Mouse (Mus musculus): ENCODE measurements at regions not wholly inside any gene's neighbourhood (a gene's known extent, or its start where the extent isn't known, plus 50 kb on each side); places are given as distances from the start of the nearest gene placed in this dataset.

DNA sequence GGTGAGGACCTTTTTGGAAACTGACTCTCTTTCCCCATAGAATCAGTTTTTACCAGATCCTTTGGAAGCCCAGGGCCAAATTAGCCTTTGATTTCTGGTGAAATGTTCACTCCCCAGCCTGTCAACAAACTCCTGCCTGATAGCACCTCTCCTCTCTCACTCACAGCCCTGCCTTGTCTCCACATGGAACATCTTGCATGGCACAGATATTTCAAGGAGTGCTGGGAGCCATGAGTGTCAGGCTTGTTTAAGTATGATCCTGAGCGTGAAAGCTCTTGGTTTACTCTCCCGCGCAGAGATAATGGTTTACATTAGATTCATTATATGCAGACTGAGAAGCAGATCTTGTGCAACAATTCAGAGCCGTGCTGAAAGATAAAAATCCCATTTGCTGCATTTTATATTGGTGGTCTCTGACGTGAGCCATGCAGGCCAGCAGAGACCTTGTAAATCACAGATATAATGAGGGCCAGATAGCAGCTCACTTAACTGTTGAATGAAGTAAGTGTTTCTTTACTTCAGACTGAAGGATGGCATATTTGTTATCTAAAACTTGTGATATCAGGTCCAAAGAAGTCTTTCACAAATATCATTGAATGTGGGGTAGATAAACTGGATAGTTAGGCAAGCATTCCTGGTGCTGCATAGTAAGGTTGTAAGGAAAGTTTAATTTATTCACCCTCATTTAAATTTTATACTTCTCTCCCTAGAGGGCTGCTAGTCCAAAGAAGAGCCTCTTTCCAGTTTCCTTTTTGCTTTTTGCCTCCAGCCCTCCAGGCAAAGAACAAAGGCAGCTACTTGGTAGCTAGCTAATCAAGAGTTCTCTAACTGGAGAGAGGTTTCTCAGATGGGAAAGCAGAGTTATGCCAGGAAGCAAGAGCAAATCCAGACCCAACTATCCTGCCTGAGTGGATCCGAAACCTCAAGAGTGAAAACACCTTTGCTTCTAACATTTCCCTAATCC, 81.8 kb downstream of the Tbx18 start:
- DNase-seq = no peak

DNA sequence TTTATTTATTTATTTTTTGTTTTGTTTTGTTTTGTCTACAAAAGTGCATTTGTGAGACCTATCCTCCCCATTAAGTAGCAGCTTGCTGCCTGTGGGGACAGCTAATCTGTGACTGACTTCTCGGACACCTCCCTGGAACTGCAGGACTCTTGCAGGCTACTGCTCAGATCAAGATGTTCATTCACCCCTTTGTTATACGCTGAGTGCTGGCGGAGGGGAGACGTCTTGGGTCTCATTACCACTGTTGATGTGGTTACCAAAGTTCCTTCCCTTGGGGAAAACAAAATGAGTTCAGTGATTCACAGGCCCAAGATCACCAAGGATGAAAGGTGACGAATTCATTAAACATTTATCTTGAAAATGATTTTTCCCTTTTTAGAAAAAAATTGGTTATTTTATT, 82.7 kb downstream of the Tbx18 start:
- no peak for DNase-seq

DNA sequence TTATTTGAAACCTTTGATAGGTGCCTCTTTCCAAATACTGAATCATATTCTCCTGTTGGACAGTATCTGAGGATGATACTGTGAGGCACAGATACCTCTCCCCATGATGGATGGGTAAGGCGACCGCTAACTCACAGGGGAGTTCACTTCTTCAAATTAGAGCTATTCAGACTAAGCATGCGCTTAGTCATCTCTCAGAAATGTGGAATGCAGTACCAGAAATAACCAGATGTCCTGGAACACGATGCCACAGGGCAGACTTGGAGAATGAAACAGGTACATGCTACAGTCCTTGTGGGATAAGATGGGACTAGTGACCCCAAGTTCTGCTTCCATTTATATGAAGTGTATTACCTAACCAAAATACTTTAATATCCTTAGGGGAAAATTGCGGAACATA, 86.0 kb downstream of the Tbx18 start:
- DNase-seq = no peak

DNA sequence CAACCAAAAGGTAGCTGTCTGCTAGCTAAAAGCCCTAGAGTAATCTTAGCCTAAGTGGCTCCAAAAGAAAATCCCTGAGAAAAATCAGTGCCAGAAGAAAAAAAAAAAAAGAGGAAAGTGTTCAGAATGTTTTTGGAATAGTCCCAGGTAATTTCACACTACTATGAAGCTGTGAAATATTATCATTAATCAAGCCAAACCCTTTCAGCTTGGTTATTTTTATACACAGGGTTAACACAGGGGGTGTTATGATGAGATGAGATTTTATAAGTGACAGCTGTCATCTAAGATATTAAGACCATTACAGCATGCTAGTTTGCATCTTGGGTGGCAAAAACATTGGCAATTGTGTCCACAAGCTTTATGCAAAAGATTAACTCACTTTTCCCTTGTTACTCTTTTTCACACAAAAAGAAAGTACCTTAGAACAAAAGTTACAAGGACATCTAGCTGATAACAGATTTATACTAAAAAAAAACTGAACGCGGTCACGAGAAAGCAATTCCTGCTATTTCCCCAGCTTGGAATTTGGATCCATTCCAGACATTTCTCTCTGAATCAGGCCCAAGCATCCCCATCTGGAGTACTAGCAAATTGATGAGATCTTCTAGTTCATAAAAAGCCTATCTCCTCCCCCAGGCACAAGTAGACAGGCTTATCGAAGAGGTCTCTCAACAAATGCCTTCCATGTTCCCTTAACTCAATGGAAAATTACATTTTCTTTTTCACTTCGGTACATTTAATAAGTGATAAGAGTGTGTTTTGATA, 97.0 kb downstream of the Tbx18 start:
- DNase-seq = no peak

DNA sequence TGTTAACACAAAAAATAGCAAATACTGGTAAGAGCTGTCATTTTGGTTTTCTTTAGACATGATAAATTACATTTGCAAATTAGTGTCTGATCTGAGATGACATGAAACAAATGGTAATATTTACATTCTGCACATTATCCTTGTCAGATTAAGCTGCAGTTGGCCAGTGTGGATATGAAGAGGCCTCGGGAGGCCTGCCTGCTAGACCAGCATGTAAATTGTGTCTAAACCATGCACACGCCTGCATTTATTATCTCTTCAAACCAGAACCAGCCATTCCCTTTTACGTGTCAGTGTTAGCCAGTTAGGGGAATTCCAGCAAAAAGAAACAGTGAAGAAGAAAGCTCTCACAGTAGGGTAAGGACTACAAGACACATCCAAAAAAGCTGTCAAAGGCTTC, 104.6 kb downstream of the Tbx18 start:
- no peak for DNase-seq

DNA sequence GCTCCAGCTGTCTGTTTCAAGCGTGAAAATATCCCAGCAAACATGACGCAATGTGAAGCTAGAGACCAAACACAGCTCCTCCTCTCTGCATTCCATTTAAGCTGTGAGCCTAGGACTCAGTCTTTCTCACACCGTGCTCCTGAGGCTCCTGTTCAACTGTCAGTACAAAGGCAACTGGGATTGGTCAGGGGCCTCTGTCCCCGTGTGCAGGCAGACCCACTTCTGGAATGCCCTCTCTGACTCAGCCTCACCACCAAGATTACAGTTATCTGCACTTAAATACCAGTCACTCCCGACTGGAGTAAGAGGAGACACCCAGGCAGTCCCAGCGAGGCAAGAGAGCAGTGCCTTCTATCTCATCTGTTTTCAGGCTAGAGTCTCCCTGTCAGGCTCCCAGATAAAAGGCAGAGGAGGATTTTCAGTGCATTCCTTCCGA, 112.8 kb downstream of the Tbx18 start:
- DNase-seq = no peak

DNA sequence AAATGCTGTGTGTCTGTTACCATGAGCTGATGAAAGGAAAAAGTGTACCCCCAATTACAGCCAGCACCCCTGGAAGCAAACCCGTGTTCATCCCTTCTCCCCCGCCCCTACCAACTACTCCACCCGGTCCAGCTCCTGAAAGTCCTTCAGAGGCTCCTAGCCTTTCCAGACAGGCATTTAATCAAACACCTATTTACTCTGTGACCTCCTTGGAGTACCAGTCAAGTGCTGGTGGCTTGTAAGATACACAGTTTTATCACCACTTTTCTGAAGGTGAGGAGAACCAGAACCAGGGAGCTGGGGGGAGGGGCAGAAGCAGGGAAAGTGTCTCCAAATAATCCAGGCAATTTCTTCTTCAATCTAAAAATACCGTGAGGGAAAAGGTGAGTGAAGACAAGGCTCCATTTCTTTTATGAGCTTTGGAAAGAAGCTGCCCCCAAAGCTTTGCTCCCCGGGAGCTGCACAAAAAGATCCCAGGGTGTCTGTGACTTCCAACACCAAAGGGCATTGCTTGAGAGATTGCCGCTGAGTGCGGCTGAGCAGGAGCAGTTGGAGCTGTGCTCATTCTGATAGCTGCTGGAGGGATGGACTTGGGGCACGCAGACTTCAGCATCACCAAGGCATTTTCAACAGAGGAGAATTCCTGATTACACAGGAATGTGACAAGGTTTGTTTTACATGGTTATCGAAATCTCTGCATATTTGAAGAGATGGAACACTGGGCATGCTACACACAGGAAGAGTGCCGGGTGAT, 123.0 kb downstream of the Tbx18 start:
- DNase-seq = no peak

DNA sequence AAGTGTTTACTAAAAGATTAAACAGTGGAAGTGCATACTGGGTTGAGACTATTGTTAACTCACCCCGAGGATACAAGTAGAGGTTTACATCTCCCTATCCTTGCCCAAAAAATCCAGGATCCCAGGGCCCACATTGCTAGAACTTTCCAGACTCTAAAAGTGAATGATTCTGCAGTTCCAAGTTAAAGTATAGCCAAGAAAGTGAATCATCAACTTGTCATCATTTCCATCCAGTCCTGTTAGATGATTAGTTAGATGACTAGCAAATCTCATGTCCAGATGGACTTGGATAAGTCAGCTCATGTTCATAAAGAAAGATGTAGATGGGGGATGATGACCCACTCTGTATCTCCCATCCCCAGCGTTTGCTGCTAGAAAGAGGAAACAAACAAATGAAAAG, 155.5 kb downstream of the Tbx18 start:
- DNase-seq = no peak

DNA sequence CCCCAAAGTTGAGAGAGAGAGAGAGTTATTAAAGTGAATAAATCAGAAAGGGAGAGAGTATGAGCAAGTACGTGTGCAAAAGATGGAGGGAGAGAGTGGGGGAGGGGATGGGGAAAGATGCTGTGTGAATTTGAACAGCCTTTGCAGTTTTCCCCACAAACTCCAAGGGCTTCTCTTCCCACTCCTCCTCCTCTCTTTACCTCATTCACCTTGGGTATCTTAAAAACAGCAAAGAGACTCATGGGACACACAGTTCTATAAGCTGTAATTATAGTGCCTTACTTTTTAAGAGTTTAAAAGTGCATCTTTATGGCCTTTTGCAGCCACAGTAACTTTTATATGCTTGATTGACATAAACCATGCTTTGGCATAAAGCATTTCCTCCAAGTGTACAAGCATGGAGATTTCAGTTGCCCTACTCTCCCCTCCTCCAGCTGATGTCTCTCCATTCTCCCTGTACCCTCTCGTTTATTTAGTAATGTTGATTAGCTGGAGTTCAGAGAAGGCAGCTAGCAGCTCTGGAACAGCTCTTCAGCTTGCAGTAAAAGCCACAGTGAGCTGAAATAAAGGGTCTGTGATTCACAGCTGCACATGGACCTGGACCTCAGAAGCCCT, 156.7 kb downstream of the Tbx18 start:
- no peak for DNase-seq

DNA sequence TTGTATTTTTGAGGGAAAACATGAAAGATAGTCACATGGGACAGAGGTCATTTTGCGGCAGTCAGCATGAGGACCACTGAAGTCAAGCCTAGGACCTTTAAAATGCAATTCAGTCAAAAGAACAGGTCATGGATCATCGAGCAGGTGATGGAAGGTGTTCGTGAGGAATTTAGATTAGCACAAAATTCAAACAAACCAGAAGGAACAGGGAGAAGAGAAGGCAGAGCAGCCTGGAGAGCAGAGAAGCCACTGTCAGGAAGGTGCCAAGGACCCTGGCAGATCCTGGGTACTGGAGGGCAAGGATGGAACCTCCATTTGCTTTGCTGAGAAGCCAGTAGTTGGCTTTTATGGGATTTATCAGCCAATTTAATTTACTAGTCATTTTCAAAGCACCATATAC, 167.8 kb downstream of the Tbx18 start:
- DNase-seq = no peak

DNA sequence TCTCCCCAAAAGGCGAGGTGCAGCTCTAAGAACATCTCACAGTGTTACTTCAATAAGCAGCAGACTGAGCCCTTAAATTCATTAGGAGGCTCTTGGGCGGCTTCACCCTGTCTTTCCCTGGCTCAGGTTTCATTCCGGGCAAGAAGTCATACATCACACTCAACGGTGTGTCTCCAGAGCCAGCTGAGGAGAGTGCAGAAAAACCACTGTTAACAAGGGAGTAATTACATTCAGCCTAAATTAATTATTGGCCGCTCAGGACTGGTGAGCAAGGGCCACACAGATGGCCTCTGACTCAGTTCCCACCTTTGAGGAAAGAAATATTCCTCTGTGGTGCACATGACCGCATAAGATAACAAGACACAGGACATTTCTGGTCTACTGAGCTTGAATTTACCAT, 168.3 kb downstream of the Tbx18 start:
- no peak for DNase-seq

DNA sequence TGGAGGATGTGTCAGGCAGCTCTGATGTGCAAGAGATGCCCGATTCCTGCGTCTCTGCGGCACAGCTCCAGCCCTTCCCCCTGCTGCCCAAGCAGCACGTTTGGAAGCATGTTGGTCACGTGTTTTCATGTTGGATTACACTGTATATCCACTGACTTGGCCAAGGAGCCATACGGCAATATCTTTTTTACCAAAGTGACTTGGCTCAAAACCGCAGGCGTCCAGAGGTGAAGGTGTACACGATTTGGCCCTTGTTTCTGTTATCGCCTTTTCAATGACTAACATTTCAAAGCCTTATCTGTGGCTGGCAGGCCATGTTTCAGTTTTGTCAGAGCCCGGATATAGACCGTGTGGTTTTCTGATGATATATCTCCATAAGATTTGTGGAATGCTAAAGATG, 173.2 kb downstream of the Tbx18 start:
- DNase-seq = no peak

DNA sequence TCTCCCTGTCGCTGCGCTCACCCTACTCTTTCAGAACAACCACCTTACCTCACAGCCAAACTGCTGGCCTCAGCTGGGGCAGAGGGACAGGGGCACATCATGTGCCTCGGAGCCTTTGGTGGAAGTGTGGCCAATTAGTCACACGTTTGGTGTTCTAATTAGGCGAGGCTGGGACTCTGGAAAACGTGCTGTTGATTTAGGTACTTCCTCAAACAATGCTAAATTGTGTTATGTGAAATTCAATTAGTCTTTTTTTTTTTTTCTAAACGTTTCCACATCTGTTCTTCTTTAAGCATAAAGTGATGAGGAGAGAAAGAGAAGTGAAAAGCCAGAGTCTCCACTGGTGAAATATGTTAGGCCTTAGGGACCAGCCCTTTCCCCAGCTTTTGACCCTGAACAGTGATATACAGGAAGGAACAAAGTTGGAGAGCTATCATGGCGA, 174.1 kb downstream of the Tbx18 start:
- DNase-seq = no peak

DNA sequence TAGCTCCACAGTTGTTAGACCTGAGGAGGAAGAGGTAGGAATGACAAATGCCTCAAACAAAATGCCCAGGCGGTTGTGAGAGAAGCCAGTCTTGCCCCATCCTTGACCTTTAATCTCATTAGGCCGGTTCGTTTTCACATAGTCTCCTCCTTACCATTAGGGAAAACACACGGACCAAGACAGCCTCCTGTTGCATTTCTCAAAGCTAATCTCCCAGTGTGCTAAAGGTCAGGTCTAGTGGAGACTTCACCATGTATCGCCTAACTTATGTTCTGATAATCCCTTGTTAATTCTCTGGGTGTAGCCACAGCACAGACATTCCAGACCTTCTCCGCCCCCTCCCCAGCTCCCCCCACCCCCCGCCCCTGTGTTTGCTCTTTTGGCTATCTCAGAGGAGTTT, 174.5 kb downstream of the Tbx18 start:
- DNase-seq = no peak

DNA sequence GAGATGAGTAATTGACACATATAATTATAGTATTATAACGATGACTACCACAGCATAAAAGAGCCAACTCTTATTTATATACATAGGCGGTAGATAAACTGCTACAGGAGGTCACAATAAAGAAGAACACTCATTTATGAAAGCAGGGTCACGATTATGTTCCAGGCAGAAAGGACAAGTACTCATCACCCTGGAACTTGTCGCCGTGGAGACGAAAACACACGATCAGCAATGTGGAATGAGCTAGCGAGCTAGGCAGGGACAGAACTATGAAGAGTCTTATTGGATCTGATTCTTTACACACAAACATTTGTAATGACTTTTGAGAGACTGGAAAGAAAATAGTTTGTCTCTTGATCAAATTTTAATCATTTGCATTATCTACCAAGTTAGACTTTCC, 197.9 kb downstream of the Tbx18 start:
- DNase-seq = no peak

DNA sequence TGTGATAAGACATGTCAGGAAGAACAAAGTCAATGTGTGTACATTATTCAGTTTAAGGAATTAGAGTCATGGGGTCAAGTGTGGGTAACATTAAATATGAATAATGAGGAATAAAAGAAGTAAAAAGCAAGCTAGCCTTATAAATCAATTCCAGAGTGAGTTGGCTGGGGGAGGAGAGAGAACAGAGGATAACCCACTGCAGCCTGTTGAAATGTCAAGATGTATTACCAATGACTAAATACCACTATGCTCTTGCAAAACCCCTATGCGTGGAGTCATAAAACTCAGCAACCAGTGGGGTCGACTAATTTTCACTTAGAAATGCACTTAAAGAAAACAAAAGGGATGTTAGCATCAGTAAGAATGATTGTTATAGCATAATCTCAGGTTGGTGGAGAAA, 201.2 kb downstream of the Tbx18 start:
- no peak for DNase-seq

DNA sequence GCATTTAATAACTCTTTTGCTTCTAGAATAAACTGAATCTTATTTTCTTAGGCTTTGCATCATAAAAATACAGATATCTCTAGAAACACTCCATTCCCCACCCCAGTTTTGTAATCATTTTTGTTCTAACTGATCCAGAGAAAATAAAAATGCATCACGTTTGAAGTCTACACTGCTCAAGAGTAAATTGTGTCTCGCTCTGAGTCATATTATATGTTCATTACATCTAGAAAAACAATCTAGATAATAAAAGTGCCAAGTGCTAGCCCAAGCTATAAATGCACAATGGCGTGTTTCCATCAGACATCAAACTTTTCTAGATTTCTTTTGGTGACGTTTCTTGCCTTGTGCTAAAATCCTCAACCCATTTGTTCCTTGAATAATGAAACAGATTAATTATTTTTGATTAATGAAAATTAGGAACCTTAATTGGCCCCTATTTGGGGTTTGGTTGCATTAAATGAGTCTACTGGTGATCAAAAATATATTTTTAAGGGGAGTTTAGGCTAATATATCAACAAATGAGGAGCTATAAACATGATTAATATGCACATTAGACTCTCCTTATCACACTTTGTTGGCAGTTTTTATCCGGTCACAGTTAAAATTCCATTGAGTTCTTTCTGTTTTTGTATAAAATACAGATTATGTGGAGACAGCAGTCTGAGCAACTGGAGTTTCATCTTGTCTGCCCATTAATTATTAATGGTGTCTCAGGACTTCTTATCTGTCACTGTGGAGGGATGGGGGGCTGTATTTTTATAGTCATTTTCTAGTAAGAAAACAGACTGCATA, 206.0 kb downstream of the Tbx18 start:
- DNase-seq = no peak

DNA sequence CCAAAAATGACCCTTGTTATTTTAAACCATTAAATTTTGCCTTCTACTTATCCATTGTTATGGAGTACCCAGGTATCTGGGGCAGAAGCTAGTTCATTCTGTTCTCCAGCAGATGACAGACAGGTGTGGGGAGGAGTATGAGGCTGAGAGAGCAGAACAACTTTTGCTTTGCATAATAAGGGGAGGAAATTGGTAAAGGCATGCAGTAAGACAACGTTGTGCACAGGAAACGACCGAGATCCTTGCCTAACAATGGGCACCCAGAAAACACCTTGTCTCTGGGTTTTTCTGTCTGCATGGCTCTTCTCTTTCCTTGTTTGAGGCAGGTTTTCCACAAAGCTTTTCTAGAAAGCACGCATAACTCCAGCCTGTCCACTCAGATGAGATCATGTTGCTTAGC, 220.4 kb downstream of the Tbx18 start:
- DNase-seq = no peak

DNA sequence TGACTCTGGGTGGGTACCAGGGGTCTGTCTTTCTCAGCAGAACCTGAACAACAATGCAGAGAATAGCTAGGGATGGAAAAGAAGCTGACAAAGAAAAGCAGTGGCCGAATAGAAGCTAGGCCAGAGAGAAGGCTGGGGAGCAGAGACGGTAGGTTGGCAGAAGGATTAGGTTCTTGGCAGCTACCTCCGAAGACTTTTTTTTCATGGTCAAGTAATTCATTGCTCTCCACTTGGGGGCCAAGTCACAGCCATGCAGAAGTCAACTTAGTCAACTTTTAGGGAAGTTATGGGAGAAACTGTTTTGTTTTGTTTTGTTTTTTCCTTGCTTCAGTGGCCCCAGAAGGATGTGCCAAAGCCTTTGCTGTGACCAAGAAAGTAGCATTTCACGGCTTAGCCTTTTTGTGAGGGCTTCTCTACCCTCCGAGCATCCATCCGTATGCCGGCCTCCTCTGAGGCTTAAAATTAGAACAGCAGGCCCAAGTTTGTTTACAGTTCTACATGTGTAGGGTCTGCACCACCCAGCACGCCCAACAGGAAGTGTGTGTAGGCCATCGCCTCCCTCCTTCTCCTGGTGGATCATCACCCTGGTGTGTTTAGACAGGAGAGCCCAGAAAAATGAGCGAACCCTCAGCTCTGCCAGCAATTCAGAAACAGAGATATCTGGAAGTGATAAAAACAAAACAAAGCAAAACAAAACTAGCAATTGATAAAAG, 226.2 kb downstream of the Tbx18 start:
- no peak for DNase-seq

DNA sequence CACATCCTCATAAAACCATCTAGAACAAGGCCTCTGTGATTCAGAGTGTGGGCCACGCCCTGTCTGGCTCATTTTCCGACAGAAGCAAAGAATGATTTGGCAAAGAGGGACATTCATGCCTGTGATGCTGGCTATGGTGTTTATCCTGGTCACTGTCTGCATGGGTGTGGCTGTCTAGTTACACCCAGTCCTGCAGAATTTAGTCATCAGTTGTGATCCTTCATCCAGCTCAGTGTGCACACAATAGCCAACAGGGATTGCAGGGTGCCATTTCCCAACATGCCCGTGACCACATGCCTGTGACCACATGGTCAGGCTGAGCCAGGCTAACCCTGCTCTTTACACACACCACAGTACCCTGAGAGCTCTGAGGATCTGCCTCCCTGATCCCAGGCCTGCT, 208.8 kb upstream of the Cep162 start:
- no peak for DNase-seq

DNA sequence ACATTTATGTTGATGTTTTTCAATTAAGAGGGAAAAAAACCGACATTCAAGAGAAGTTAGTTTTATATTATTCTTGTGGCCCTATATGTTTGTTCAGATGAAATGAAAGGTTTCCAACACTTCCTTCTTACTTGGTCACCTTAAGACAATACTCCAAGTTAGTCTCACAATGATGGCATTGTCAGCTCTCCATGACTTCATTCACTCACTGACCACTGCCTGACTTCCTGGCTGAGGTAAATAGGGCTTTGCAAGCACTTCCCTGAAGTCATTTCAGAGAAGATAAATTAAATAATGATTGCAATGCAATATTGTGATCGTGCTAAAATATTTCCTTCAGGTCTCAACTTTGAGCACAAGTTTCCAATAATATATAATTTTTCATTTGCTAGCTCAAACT, 197.9 kb upstream of the Cep162 start:
- DNase-seq = no peak
